Mouse (Mus musculus) frontal cortex, postnatal 14 days (tissue): ENCODE data around the gene Tmem234.

ENCODE experiments used
- DNase-seq, 2 experiments: peaks; one replicate each; pipeline ENCODE4 v3.0.0; 2022; ENCODE audit warnings: low spot score in 2 of 2

The Tmem234 gene

GRCm38 (mm10) chr4:129578466-129578865 lies 22.0 kb upstream of the Tmem234 start, which contains the start of gene Fam167b:
TSS of gene Fam167b (minus strand) at chr4:129578549.
- DNase-seq: no peak

GRCm38 (mm10) chr4:129580347-129580746 lies 20.1 kb upstream of the Tmem234 start:
- DNase-seq: no peak

- DNase-seq: no peak
Measured at GRCm38 (mm10) chr4:129582251-129582650, 18.2 kb upstream of the Tmem234 start.

- DNase-seq: no peak
Measured at GRCm38 (mm10) chr4:129584370-129584769, 16.1 kb upstream of the Tmem234 start.

DNA sequence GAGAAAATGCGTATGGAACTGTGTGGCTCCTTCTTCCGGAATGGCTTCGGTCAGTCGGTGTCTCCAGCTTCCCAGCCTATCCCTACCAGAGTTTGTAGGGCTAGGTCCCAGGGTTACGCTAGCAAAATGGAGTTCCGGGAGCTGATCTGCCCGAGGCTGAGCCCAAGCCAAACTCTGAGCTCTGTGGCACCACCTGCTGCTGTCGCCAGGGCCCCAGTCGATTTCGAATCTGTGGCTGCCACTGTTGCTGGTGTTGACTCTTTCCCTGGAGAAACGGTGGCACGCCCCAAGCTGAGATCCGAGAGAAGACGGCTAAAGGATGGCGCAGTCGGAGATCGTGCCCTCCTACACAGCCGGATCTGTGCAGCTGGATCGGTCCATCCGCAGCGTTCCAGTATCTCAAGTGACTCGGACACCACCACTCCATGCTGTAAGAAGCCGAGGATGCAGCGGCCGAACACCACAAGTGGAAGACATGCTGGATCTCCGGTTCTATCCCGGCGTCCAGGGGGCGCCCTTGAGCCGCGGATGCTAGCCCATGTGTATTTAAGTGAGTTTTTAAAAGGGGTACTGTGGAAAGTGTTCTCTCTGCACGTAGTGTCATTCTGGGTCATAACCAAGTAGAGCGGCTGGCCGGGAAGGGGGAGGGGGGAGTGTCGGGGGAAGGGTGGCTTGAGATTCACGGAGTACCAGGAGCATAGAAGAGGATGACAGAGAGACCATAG lies 15.4 kb upstream of the Tmem234 start:
- peak; percentile 68 to 82 for DNase-seq

DNA sequence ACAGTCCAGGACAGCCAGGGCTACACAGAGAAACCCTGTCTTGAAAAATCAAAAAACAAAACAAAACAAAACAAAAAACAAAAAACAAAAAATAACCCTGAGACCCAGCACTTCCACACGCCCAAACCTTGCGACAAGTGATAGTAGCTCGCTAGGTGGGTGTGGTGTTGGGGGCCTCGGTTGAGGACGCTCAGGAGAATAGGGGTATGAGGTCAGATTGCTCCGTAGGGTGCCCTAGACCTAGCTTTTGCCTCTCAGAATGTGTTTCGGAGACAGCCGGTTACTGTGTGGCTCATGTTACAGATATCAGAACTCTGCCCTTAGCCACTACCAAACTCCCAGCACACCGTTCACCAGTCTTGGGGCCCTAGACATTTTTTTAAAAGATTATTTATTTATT lies 14.7 kb upstream of the Tmem234 start:
- no peak for DNase-seq

DNA sequence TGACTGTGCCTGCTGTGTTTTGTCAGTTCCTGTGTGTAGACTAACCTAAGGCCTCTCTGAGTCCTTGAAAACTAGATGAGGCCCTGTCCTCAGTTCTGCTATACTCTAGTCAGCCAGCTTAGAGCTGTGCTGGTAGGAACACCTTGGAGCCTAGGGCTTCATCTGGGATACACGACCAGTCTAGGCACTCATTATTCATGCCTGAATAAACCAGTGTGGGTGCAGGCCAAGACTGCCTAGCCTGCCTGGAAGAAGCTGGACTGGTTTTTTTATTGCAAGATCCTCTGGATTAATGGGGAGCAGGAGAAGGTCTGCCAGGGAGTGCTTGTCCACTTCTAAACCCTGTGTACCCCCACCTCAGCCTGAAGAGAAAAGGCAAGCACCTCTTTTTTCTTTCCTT lies 13.5 kb upstream of the Tmem234 start:
- no peak for DNase-seq

GRCm38 (mm10) chr4:129588865-129589264 lies 11.6 kb upstream of the Tmem234 start:
- DNase-seq: no peak

DNA sequence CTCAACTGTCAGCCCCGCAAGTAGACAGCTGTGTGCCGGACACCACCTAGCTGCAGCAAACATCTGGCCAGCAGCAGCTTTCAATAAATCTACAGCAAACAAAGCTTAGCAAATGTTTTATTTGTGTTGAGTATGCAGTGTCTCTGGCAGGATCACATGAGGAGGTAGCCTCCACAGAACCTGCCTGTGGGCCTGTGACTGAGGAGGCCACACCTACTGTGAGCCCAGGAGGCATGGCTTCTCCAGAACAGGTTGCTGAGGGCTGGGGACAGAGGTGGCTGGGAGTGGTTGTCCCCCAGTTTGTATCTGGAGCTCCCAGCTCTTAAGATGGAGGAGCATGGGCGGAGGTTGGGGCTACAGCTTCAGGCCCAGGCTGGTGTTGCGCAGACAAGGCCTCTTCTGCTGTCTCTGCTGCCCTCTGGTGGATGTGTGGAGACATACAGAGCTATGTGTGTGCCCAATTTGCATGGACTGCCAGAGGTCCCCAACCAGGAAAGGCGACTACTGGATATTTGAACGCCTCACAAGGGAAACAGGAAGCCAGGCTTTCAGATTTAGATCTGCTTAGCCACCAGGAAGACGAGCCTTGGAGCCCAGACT lies 8.1 kb downstream of the Tmem234 start:
- DNase-seq: peak in 1 of 2 experiments; percentile 70

- no peak for DNase-seq
Measured at GRCm38 (mm10) chr4:129609139-129609631, 8.7 kb downstream of the Tmem234 start.

- no peak for DNase-seq
Measured at GRCm38 (mm10) chr4:129610026-129610425, 9.6 kb downstream of the Tmem234 start.

DNA sequence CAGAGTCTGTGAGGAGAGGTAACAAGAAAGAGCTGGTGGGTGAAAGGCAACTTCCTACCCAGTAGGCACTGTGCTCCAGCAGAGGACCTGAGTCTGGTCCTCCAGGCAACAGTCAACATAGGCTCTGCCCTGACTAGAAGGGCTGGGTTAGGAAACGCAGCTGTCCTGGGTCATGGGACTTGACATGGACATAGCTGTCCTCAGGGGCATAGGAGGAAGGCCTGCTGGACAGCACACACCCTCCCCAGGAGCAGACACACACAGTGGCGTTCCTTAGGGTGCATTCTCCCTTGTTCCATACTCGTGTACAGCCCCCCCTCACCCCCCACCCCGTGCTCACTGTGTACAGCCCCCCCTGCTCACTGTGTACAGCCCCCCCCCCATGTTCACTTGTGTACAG lies 10.0 kb downstream of the Tmem234 start:
- DNase-seq: no peak

- DNase-seq: no peak
Measured at GRCm38 (mm10) chr4:129614093-129614492, 13.6 kb downstream of the Tmem234 start, which contains the start of gene Dcdc2b. TSS of gene Dcdc2b (minus strand) at chr4:129614257.

GRCm38 (mm10) chr4:129615801-129616290 lies 15.4 kb downstream of the Tmem234 start:
- DNase-seq: no peak

DNA sequence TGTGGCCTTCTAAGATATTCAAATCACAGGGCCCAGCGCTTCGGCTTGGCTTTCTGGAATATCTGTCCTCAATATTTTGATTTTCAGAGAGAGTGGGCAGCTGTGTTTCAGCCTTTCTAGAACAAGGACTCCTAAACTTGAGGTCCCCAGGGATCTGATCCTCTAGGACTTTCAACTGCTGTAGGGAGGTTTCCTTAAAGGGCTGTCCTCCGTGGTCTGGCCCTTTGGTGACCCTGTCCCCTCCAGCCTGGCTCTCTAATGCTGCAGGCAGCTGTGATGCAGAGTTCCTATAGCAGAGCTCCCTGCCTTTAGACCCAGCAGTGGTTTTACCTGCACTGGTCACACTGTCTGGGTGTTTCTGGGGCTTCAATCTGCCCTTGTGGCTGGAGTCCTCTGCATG lies 16.2 kb downstream of the Tmem234 start:
- DNase-seq: no peak

DNA sequence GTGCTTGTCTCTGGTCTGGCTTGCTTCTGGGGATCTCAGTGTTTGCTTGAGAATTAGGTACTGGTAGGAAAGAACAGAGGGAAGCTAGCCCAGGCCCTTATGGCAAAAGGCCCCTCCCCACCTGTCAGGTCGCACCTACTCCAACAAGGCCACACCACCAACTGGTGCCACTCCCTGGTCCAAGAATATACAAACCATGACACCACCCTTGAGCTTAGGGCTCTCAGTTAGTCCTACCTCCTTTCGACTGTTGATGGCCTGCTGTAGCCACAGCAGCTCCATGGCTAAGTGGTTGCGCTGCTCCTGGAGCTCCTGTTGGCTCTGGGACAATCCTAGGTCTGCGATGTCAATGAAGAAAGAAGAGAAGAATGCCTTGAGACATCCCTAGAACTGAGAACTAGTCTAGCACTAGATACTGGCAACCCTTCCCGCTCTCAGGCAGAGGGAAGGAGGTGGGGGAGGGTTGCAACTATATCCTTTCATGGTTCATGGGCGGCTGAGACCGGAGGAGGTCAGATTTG lies 16.7 kb downstream of the Tmem234 start:
- no peak for DNase-seq

- no peak for DNase-seq
Measured at GRCm38 (mm10) chr4:129618031-129618430, 17.6 kb downstream of the Tmem234 start.

DNA sequence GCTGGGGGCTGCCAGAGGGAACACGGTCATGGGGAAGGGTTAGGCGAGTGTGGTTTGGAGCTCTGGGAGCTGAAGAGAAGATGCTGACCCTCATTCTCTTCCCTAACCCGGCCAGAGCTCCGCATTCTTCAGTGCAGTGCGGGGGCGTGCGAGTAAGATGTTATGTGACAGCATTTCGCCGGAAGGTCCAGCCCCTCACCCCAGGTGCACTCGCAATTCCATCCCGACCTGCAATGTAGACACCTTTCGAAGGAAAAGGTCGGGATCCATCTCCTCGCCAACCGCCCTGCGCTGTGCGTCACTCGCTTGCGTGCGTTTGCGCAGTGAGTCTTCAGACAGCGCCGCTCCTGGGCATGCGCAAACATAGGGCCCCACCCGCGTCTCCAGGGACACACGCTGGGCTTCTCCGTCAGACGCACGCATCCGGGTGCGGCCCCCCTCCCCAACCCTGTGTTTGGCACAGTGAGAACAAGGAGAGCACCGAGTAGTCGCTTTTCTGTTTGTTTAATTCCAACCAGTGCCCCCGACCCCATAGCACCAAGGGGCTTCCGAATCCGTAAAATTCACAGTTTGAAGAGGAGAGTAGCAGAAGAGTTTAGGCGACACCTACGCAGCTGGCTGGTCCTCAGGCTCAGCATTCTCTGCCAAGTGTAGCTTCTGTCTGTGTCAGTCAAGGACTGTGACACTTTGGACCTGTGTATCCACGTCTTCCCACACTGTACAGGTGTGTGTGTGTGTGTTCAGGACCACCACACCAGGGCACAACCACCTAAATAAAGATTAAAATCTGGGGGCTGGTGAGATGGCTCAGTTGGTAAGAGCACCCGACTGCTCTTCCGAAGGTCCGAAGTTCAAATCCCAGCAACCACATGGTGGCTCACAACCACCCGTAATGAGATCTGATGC lies 18.6 kb downstream of the Tmem234 start, which contains the start of gene Iqcc:
Gene Iqcc, minus strand, starts transcription at position 314 of the 906 bp plus-strand sequence.
- peak; percentile 94 to 95 for DNase-seq

GRCm38 (mm10) chr4:129620419-129621282 lies 20.2 kb downstream of the Tmem234 start:
- DNase-seq: no peak

DNA sequence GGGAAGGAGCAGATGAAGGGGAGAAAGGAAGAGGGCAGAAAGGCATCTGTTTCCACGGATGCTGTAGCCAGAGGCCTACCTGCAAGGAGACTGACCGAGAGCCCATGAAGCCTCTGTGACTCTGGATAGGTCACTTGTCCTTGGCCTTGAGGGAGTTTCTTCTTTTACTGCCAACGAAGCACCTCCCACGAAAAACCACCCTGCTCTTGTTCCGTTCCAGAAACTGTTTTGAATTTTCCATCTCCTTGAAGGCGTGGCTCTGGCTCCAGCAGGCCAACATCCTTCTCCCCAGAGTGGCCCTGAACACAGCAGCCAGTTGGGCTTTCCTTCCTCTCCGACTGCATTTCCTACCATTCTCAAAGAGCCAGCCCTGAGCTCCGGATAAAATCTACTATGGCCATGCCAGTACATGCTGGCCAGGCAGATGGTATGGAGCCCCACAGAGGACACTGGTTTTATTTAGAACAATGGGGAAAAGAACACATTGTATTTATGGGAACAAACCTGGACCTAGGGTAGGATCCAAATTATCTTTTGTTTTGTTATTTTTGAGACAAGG lies 20.9 kb downstream of the Tmem234 start:
- DNase-seq: no peak
